Mouse (Mus musculus): Measurements from ENCODE around the gene Nudt3. TPM values are rescaled to one million over a fixed set of nuclear protein-coding genes. Genes with fewer than 3 reads are reported as not detected.
"Not testable (repeated sequence)": the region's sequence is repeated elsewhere in the genome, so short reads cannot be mapped to it uniquely, and the experiment has no call there.

Gene Nudt3
- total and polyA plus RNA-seq, 3 experiments = 54.4 to 69.2 (median 58.3) TPM

- Histone ChIP-seq H3K9me3 (replicated peaks; ENCODE audit: low read length) (peaks cover 2% of the 10 kb centered on the region), H3K9ac (ENCODE audit: insufficient read depth, low read depth) (no peak overlapping the region), H3K4me1 (ENCODE audit: control insufficient read depth in 1 of 2, insufficient read depth in 2 of 2) (peaks cover 8 to 10% of the 10 kb centered on the region in 2 experiments), H3K4me3 (replicated peaks in 1 of 3; ENCODE audit: low read depth in 2 of 3, low read length in 2 of 3, poor library complexity in 1 of 3) (no peak overlapping the region), H3K79me2 (replicated peaks; ENCODE audit: control insufficient read depth, extremely low read depth, insufficient read depth, poor library complexity, severe bottlenecking) (no peaks in the 10 kb centered on the region), H3K27me3 (replicated peaks) (no peaks in the 10 kb centered on the region), H3K4me2 (ENCODE audit: insufficient read depth, low read depth, poor library complexity, severe bottlenecking) (no peak overlapping the region), H3K36me3 (replicated peaks in 1 of 2; ENCODE audit: control insufficient read depth in 1 of 2, insufficient read depth in 1 of 2, low read length in 1 of 2) (no peaks in the 10 kb centered on the region), H3K27ac (ENCODE audit: insufficient read depth, low read depth) (no peak overlapping the region)
- DNase-seq (ENCODE audit: extremely low read depth) = no peak
- dilution Hi-C loops (cut with MboI; ENCODE audit: extremely low pct_ligation_motif_present, extremely low pct_unique_long_range_greater_than_20kb, low sequenced_read_pairs) = no loop called here
- no peak for TF ChIP-seq CHD2 (IDR thresholded peaks at IDR 0.05; ENCODE audit: low read length)
- TF ChIP-seq MAFK (IDR thresholded peaks at IDR 0.05; ENCODE audit: insufficient replicate concordance, low read length) = no peak
- no peak for TF ChIP-seq BHLHE40 (IDR thresholded peaks at IDR 0.05; ENCODE audit: low read depth, low read length)
- no peak for TF ChIP-seq TBP (conservative IDR thresholded peaks at IDR 0.05; ENCODE audit: low read depth, low read length)
- no peak for TF ChIP-seq NRF1 (IDR thresholded peaks at IDR 0.05; ENCODE audit: low read depth, low read length)
- TF ChIP-seq EP300 (IDR thresholded peaks at IDR 0.05; ENCODE audit: low read length) = no peak
- TF ChIP-seq USF2 (conservative IDR thresholded peaks at IDR 0.05; ENCODE audit: low read depth, low read length) = no peak
- in situ Hi-C loops (cut with MboI; ENCODE audit: low pct_ligation_motif_present, low pct_unique_long_range_greater_than_20kb, low sequenced_read_pairs) = loop anchor here (10.0 kb wide), 1 partner anchor 122 kb away; no protein-coding TSS in a partner anchor
Observed at GRCm38 (mm10) chr17:27642491-27643062, 19.3 kb upstream of the Nudt3 start.

- DNase-seq (ENCODE audit: extremely low read depth); H3K4me1 ChIP-seq (ENCODE audit: control insufficient read depth in 1 of 2, insufficient read depth in 2 of 2); H3K79me2 ChIP-seq (replicated peaks; ENCODE audit: control insufficient read depth, extremely low read depth, insufficient read depth, poor library complexity, severe bottlenecking); H3K27me3 ChIP-seq (replicated peaks); H3K9me3 ChIP-seq (replicated peaks; ENCODE audit: low read length); H3K36me3 ChIP-seq (replicated peaks in 1 of 2; ENCODE audit: control insufficient read depth in 1 of 2, insufficient read depth in 1 of 2, low read length in 1 of 2); H3K4me2 ChIP-seq (ENCODE audit: insufficient read depth, low read depth, poor library complexity, severe bottlenecking); H3K27ac ChIP-seq (ENCODE audit: insufficient read depth, low read depth); H3K4me3 ChIP-seq (replicated peaks in 1 of 3; ENCODE audit: low read depth in 2 of 3, low read length in 2 of 3, poor library complexity in 1 of 3); H3K9ac ChIP-seq (ENCODE audit: insufficient read depth, low read depth); dilution Hi-C loops (cut with MboI; ENCODE audit: extremely low pct_ligation_motif_present, extremely low pct_unique_long_range_greater_than_20kb, low sequenced_read_pairs): not testable (repeated sequence)
- TF ChIP-seq CTCF (conservative IDR thresholded peaks at IDR 0.05 in 1 of 2, IDR thresholded peaks at IDR 0.05 in 1 of 2; ENCODE audit: low read depth in 2 of 2, low read length in 2 of 2) = peak in 1 of 2 experiments; percentile 8; a peak in 1 of 4 replicates
- in situ Hi-C loops (cut with MboI; ENCODE audit: low pct_ligation_motif_present, low pct_unique_long_range_greater_than_20kb, low sequenced_read_pairs) = loop anchor here (10.0 kb wide), 1 partner anchor 125 kb away; no protein-coding TSS in a partner anchor
Observed at GRCm38 (mm10) chr17:27639851-27640250, 16.6 kb upstream of the Nudt3 start.

- Histone ChIP-seq H3K36me3 (replicated peaks in 1 of 2; ENCODE audit: control insufficient read depth in 1 of 2, insufficient read depth in 1 of 2, low read length in 1 of 2) (peaks cover 4 to 7% of the 10 kb centered on the region in 2 experiments), H3K27ac (ENCODE audit: insufficient read depth, low read depth) (no peak overlapping the region), H3K9ac (ENCODE audit: insufficient read depth, low read depth) (no peak overlapping the region), H3K4me2 (ENCODE audit: insufficient read depth, low read depth, poor library complexity, severe bottlenecking) (no peak overlapping the region), H3K27me3 (replicated peaks) (no peaks in the 10 kb centered on the region), H3K9me3 (replicated peaks; ENCODE audit: low read length) (no peaks in the 10 kb centered on the region), H3K4me3 (replicated peaks in 1 of 3; ENCODE audit: low read depth in 2 of 3, low read length in 2 of 3, poor library complexity in 1 of 3) (no peak overlapping the region), H3K4me1 (ENCODE audit: control insufficient read depth in 1 of 2, insufficient read depth in 2 of 2) (peaks cover 0 to 6% of the 10 kb centered on the region in 2 experiments; a peak in 2 of 4 replicates), H3K79me2 (replicated peaks; ENCODE audit: control insufficient read depth, extremely low read depth, insufficient read depth, poor library complexity, severe bottlenecking) (peaks cover 11% of the 10 kb centered on the region)
- TF ChIP-seq MAZ (IDR thresholded peaks at IDR 0.05; ENCODE audit: low read depth, low read length) (no peak), SMC3 (IDR thresholded peaks at IDR 0.05; ENCODE audit: low read depth, low read length) (peak; percentile 13; the same call in 1 of the 2 replicates), RAD21 (IDR thresholded peaks at IDR 0.05; ENCODE audit: low read depth, low read length) (peak; percentile 45), CTCF (conservative IDR thresholded peaks at IDR 0.05 in 1 of 2, IDR thresholded peaks at IDR 0.05 in 1 of 2; ENCODE audit: low read depth in 2 of 2, low read length in 2 of 2) (peak; percentile 66 to 80)
- DNase-seq (ENCODE audit: extremely low read depth) = no peak
- dilution Hi-C loops (cut with MboI; ENCODE audit: extremely low pct_ligation_motif_present, extremely low pct_unique_long_range_greater_than_20kb, low sequenced_read_pairs) = no loop called here
- in situ Hi-C loops (cut with MboI; ENCODE audit: low pct_ligation_motif_present, low pct_unique_long_range_greater_than_20kb, low sequenced_read_pairs) = no loop called here
Observed at GRCm38 (mm10) chr17:27638921-27639332, 15.6 kb upstream of the Nudt3 start.
